Mouse (Mus musculus): Measurements from ENCODE around the gene Flrt1. TPM values are rescaled to one million over a fixed set of nuclear protein-coding genes. Genes with fewer than 3 reads are reported as not detected.

Gene Flrt1
- polyA plus RNA-seq, 1 experiment from 2014 or later = 5.6 TPM

GRCm38 (mm10) chr19:7113574-7113973 is 8.0 kb upstream of the Flrt1 start:
- no peak overlapping the region for H3K9ac ChIP-seq (ENCODE audit: low read depth, low read length)
- H3K4me1 ChIP-seq (replicated peaks; ENCODE audit: control insufficient read depth, insufficient read depth, low read length) = peaks cover 17% of the 10 kb centered on the region
- ATAC-seq (ENCODE audit: low FRiP score) (no peak; the same call in 1 of the 2 replicates), DNase-seq (ENCODE audit: low spot score) (no peak)
- no peaks in the 10 kb centered on the region for H3K9me3 ChIP-seq (ENCODE audit: control insufficient read depth, low read length)
- 39% methylated on average over 14 of the region's 14 CpGs for WGBS
- no peaks in the 10 kb centered on the region for H3K36me3 ChIP-seq (ENCODE audit: control insufficient read depth, insufficient read depth, low read length)
- H3K27ac ChIP-seq (ENCODE audit: low read depth, low read length) = no peak overlapping the region
- H3K27me3 ChIP-seq (ENCODE audit: control insufficient read depth, insufficient read depth, low read length) = peaks cover 2% of the 10 kb centered on the region; the same call in 1 of the 2 replicates
- H3K4me3 ChIP-seq (ENCODE audit: low read depth, low read length) = no peak overlapping the region
- no peak overlapping the region for H3K4me2 ChIP-seq (replicated peaks; ENCODE audit: low read depth, low read length)

DNA sequence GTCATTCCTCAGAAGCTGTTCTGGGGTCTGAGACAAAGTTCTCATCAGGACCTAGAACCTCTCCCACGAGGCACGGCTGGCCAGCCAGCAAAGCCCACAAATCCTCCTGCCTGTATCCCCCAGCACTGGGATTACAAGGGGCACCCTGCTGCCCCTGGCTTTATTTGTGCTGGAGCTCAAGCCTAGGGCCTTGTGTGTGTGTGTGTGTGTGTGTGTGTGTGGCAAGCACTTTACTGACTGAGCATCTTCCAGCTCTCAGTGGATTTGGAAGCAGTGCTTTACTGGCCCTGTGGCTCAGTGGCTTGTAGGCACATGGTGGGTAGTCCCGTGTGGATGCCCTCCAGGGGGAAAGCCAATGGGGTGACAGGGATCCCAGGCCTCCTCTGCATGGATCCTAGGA is 7.1 kb upstream of the Flrt1 start:
- 39% methylated on average over 3 of the region's 3 CpGs for WGBS
- Histone ChIP-seq H3K27me3 (ENCODE audit: control insufficient read depth, insufficient read depth, low read length) (peaks cover 5% of the 10 kb centered on the region), H3K4me1 (replicated peaks; ENCODE audit: control insufficient read depth, insufficient read depth, low read length) (peaks cover 17% of the 10 kb centered on the region), H3K4me2 (replicated peaks; ENCODE audit: low read depth, low read length) (no peak overlapping the region), H3K4me3 (ENCODE audit: low read depth, low read length) (no peak overlapping the region), H3K9me3 (ENCODE audit: control insufficient read depth, low read length) (no peaks in the 10 kb centered on the region), H3K27ac (ENCODE audit: low read depth, low read length) (no peak overlapping the region), H3K9ac (ENCODE audit: low read depth, low read length) (no peak overlapping the region), H3K36me3 (ENCODE audit: control insufficient read depth, insufficient read depth, low read length) (no peaks in the 10 kb centered on the region)
- no peak for ATAC-seq (ENCODE audit: low FRiP score)
- no peak for DNase-seq (ENCODE audit: low spot score)

GRCm38 (mm10) chr19:7111710-7112109 is 6.2 kb upstream of the Flrt1 start:
- Histone ChIP-seq H3K4me1 (replicated peaks; ENCODE audit: control insufficient read depth, insufficient read depth, low read length) (peaks cover 15% of the 10 kb centered on the region), H3K27me3 (ENCODE audit: control insufficient read depth, insufficient read depth, low read length) (peaks cover 7% of the 10 kb centered on the region), H3K27ac (ENCODE audit: low read depth, low read length) (no peak overlapping the region)

GRCm38 (mm10) chr19:7111309-7111708 is 5.8 kb upstream of the Flrt1 start:
- no peak overlapping the region for H3K9ac ChIP-seq (ENCODE audit: low read depth, low read length)
- 88% methylated on average over 6 of the region's 6 CpGs for WGBS
- H3K27me3 ChIP-seq (ENCODE audit: control insufficient read depth, insufficient read depth, low read length) = peaks cover 7% of the 10 kb centered on the region
- ATAC-seq (ENCODE audit: low FRiP score) (no peak), DNase-seq (ENCODE audit: low spot score) (no peak)
- H3K4me1 ChIP-seq (replicated peaks; ENCODE audit: control insufficient read depth, insufficient read depth, low read length) = peaks cover 15% of the 10 kb centered on the region
- no peaks in the 10 kb centered on the region for H3K9me3 ChIP-seq (ENCODE audit: control insufficient read depth, low read length)
- no peak overlapping the region for H3K4me2 ChIP-seq (replicated peaks; ENCODE audit: low read depth, low read length)
- no peak overlapping the region for H3K4me3 ChIP-seq (ENCODE audit: low read depth, low read length)
- H3K27ac ChIP-seq (ENCODE audit: low read depth, low read length) = no peak overlapping the region
- H3K36me3 ChIP-seq (ENCODE audit: control insufficient read depth, insufficient read depth, low read length) = no peaks in the 10 kb centered on the region

More at GRCm38 (mm10) chr19:7111710-7112109, 6.2 kb upstream of the Flrt1 start:
- Histone ChIP-seq H3K36me3 (ENCODE audit: control insufficient read depth, insufficient read depth, low read length) (no peaks in the 10 kb centered on the region), H3K4me3 (ENCODE audit: low read depth, low read length) (no peak overlapping the region), H3K9ac (ENCODE audit: low read depth, low read length) (no peak overlapping the region), H3K4me2 (replicated peaks; ENCODE audit: low read depth, low read length) (no peak overlapping the region), H3K9me3 (ENCODE audit: control insufficient read depth, low read length) (no peaks in the 10 kb centered on the region)
- DNase-seq (ENCODE audit: low spot score) (no peak), ATAC-seq (ENCODE audit: low FRiP score) (no peak)
- WGBS = 85% methylated on average over 4 of the region's 4 CpGs

- WGBS = 49% methylated on average over 6 of the region's 6 CpGs
Observed at GRCm38 (mm10) chr19:7110875-7111274, 5.3 kb upstream of the Flrt1 start.

GRCm38 (mm10) chr19:7110097-7110496 is 4.6 kb upstream of the Flrt1 start:
- no peak overlapping the region for H3K27ac ChIP-seq (ENCODE audit: low read depth, low read length)
- no peak for DNase-seq (ENCODE audit: low spot score)
- H3K9ac ChIP-seq (ENCODE audit: low read depth, low read length) = no peak overlapping the region
- H3K36me3 ChIP-seq (ENCODE audit: control insufficient read depth, insufficient read depth, low read length) = no peaks in the 10 kb centered on the region
- ATAC-seq (ENCODE audit: low FRiP score) = no peak
- H3K4me2 ChIP-seq (replicated peaks; ENCODE audit: low read depth, low read length) = no peak overlapping the region
- WGBS = 8% methylated on average over 5 of the region's 5 CpGs
- no peak overlapping the region for H3K4me3 ChIP-seq (ENCODE audit: low read depth, low read length)
- H3K9me3 ChIP-seq (ENCODE audit: control insufficient read depth, low read length) = no peaks in the 10 kb centered on the region
- H3K4me1 ChIP-seq (replicated peaks; ENCODE audit: control insufficient read depth, insufficient read depth, low read length) = peaks cover 19% of the 10 kb centered on the region
- peaks cover 7% of the 10 kb centered on the region for H3K27me3 ChIP-seq (ENCODE audit: control insufficient read depth, insufficient read depth, low read length)

More at GRCm38 (mm10) chr19:7110875-7111274, 5.3 kb upstream of the Flrt1 start:
- H3K27ac ChIP-seq (ENCODE audit: low read depth, low read length) = no peak overlapping the region
- H3K36me3 ChIP-seq (ENCODE audit: control insufficient read depth, insufficient read depth, low read length) = no peaks in the 10 kb centered on the region
- no peak overlapping the region for H3K4me3 ChIP-seq (ENCODE audit: low read depth, low read length)
- H3K27me3 ChIP-seq (ENCODE audit: control insufficient read depth, insufficient read depth, low read length) = peaks cover 7% of the 10 kb centered on the region
- DNase-seq (ENCODE audit: low spot score) = no peak
- H3K4me2 ChIP-seq (replicated peaks; ENCODE audit: low read depth, low read length) = no peak overlapping the region
- ATAC-seq (ENCODE audit: low FRiP score) = no peak
- no peak overlapping the region for H3K9ac ChIP-seq (ENCODE audit: low read depth, low read length)
- no peaks in the 10 kb centered on the region for H3K9me3 ChIP-seq (ENCODE audit: control insufficient read depth, low read length)
- H3K4me1 ChIP-seq (replicated peaks; ENCODE audit: control insufficient read depth, insufficient read depth, low read length) = peaks cover 15% of the 10 kb centered on the region

DNA sequence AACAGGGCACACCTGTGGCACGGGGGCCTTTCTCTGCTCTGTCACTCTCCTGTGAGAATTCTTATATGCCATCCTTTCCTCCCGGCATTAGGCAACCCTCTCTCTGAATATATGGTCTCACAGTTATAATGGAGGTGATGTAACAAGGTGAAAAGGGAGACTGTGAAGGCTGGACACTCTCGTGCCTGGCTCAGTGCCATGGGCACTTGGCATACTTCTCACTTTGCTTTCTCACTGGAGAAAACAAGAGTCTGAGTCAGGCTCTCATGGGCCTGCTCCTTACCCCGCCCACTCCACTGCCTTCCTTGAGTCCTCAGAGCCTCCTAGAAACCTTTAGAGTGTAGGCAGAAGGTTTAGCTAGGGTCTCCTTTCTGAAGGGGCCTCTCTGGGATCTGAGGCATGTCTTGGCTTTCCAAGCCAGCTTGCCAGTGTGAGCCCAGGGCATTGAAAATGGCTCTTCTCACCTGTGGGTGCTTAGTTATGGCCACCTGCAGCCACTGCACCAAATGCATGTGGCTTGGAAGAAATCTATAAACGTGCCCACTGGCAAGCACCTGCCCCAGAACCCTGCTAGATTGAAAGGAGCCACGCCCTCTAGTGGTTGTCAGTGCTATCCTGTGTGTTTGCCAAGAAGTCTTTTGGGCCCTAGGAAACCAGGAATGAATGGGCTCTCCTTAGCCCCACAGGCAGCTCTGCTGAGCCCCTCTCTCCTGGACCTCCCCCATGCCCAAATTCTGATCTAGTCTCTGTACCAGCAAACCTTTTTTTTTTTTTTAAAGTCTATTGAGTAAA is 2.8 kb upstream of the Flrt1 start:
- no peaks in the 10 kb centered on the region for H3K36me3 ChIP-seq (ENCODE audit: control insufficient read depth, insufficient read depth, low read length)
- H3K27me3 ChIP-seq (ENCODE audit: control insufficient read depth, insufficient read depth, low read length) = peaks cover 7% of the 10 kb centered on the region
- no peak overlapping the region for H3K9ac ChIP-seq (ENCODE audit: low read depth, low read length)
- H3K27ac ChIP-seq (ENCODE audit: low read depth, low read length) = no peak overlapping the region
- ATAC-seq (ENCODE audit: low FRiP score) (no peak), DNase-seq (ENCODE audit: low spot score) (peak; percentile 53)
- WGBS = 62% methylated on average over 6 of the region's 6 CpGs
- no peak overlapping the region for H3K4me3 ChIP-seq (ENCODE audit: low read depth, low read length)
- H3K9me3 ChIP-seq (ENCODE audit: control insufficient read depth, low read length) = no peaks in the 10 kb centered on the region
- H3K4me1 ChIP-seq (replicated peaks; ENCODE audit: control insufficient read depth, insufficient read depth, low read length) = peaks cover 26% of the 10 kb centered on the region
- H3K4me2 ChIP-seq (replicated peaks; ENCODE audit: low read depth, low read length) = no peak overlapping the region

- ATAC-seq (ENCODE audit: low FRiP score) (no peak), DNase-seq (ENCODE audit: low spot score) (no peak)
- Histone ChIP-seq H3K4me3 (ENCODE audit: low read depth, low read length) (no peak overlapping the region), H3K36me3 (ENCODE audit: control insufficient read depth, insufficient read depth, low read length) (no peaks in the 10 kb centered on the region), H3K27ac (ENCODE audit: low read depth, low read length) (no peak overlapping the region), H3K27me3 (ENCODE audit: control insufficient read depth, insufficient read depth, low read length) (peaks cover 7% of the 10 kb centered on the region), H3K4me2 (replicated peaks; ENCODE audit: low read depth, low read length) (no peak overlapping the region), H3K9me3 (ENCODE audit: control insufficient read depth, low read length) (no peaks in the 10 kb centered on the region), H3K4me1 (replicated peaks; ENCODE audit: control insufficient read depth, insufficient read depth, low read length) (peaks cover 34% of the 10 kb centered on the region), H3K9ac (ENCODE audit: low read depth, low read length) (no peak overlapping the region)
- WGBS = 91% methylated on average over 4 of the region's 4 CpGs
Observed at GRCm38 (mm10) chr19:7107174-7107573, 1.6 kb upstream of the Flrt1 start.

- Histone ChIP-seq H3K27ac (ENCODE audit: low read depth, low read length) (no peak overlapping the region), H3K4me1 (replicated peaks; ENCODE audit: control insufficient read depth, insufficient read depth, low read length) (peaks cover 34% of the 10 kb centered on the region), H3K9me3 (ENCODE audit: control insufficient read depth, low read length) (no peaks in the 10 kb centered on the region), H3K4me2 (replicated peaks; ENCODE audit: low read depth, low read length) (no peak overlapping the region), H3K4me3 (ENCODE audit: low read depth, low read length) (no peak overlapping the region), H3K27me3 (ENCODE audit: control insufficient read depth, insufficient read depth, low read length) (peaks cover 7% of the 10 kb centered on the region), H3K9ac (ENCODE audit: low read depth, low read length) (no peak overlapping the region), H3K36me3 (ENCODE audit: control insufficient read depth, insufficient read depth, low read length) (no peaks in the 10 kb centered on the region)
- no peak for DNase-seq (ENCODE audit: low spot score)
- ATAC-seq (ENCODE audit: low FRiP score) = no peak
- WGBS = 84% methylated on average over 2 of the region's 2 CpGs
Observed at GRCm38 (mm10) chr19:7106566-7106965, 1.0 kb upstream of the Flrt1 start.

All from hindbrain, embryonic 11.5 days (tissue).